Mouse (Mus musculus): ENCODE results near the gene Cdpf1. TPM values are rescaled to one million over a fixed set of nuclear protein-coding genes. Genes with fewer than 3 reads are reported as not detected.

The Cdpf1 gene
- polyA plus RNA-seq, 1 experiment = 27.4 TPM

- Histone ChIP-seq H3K36me3 (ENCODE audit: control insufficient read depth, insufficient read depth, low read length) (peaks cover 7% of the 10 kb centered on the region; the same call in 1 of the 2 replicates), H3K27me3 (ENCODE audit: control insufficient read depth, insufficient read depth, low read length) (no peaks in the 10 kb centered on the region), H3K4me3 (ENCODE audit: low read depth, low read length) (no peak overlapping the region), H3K4me1 (ENCODE audit: control insufficient read depth, insufficient read depth, insufficient read length, low read length) (peaks cover 3% of the 10 kb centered on the region; the same call in 1 of the 2 replicates), H3K27ac (ENCODE audit: insufficient read depth, low read depth, low read length) (no peak overlapping the region)
- 76% methylated on average over 8 of the region's 8 CpGs for WGBS
- no peak for TF ChIP-seq POLR2A (IDR thresholded peaks at IDR 0.05; ENCODE audit: low read depth, low read length)
- no peak for TF ChIP-seq CTCF (IDR thresholded peaks at IDR 0.05; ENCODE audit: extremely low read depth, insufficient read length, insufficient replicate concordance, low read depth, low read length)
Measured at GRCm38 (mm10) chr15:85808434-85808833, 3.1 kb downstream of the Cdpf1 start.

DNA sequence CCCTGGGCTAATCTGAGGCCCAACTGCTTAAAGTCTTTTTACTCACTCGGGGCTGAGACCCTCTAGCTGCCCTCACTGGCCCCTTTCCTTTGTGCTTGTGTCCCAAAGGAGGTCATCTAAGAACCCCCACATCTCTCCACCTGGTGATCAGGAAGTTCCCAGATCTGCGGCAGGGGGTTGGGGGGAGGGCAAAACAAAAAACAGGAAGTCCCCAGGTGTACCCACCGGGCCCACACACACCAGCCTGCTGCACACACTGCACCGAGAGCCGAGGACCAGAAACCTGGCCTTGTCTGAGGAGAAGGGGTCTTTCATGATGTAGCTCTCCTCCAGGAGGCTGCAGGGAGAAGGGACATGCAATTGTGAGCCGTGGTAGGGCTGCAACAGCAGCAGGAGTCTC lies 3.5 kb downstream of the Cdpf1 start:
- no peak overlapping the region for H3K27ac ChIP-seq (ENCODE audit: insufficient read depth, low read depth, low read length)
- TF ChIP-seq CTCF (IDR thresholded peaks at IDR 0.05; ENCODE audit: extremely low read depth, insufficient read length, insufficient replicate concordance, low read depth, low read length) (no peak), POLR2A (IDR thresholded peaks at IDR 0.05; ENCODE audit: low read depth, low read length) (no peak)
- 79% methylated on average over 6 of the region's 6 CpGs for WGBS
- H3K4me3 ChIP-seq (ENCODE audit: low read depth, low read length) = no peak overlapping the region
- H3K36me3 ChIP-seq (ENCODE audit: control insufficient read depth, insufficient read depth, low read length) = peaks cover 9% of the 10 kb centered on the region; the same call in 1 of the 2 replicates
- no peaks in the 10 kb centered on the region for H3K4me1 ChIP-seq (ENCODE audit: control insufficient read depth, insufficient read depth, insufficient read length, low read length)
- no peaks in the 10 kb centered on the region for H3K27me3 ChIP-seq (ENCODE audit: control insufficient read depth, insufficient read depth, low read length)

DNA sequence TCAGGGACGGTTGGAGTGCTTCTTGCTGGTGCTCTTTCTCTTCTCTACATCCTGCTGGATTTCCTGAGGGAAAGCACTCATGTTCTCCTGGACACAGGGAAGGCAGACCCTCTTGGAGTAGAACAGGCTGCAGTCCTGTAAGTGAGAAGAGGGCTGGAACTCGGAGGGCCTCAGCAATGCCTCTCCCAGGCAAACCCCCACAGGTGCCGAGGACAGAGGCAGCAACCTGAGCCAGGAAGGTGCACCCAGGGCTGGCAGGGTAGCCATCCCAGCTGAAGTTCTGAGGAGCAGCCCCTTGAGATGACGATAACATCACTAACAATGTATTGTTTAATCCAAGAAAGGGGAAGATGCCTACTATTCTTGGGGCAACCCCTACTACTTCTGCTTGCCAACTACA lies 4.1 kb downstream of the Cdpf1 start:
- TF ChIP-seq POLR2A (IDR thresholded peaks at IDR 0.05; ENCODE audit: low read depth, low read length) (no peak), CTCF (IDR thresholded peaks at IDR 0.05; ENCODE audit: extremely low read depth, insufficient read length, insufficient replicate concordance, low read depth, low read length) (no peak)
- 86% methylated on average over 4 of the region's 4 CpGs for WGBS
- no peak overlapping the region for H3K27ac ChIP-seq (ENCODE audit: insufficient read depth, low read depth, low read length)
- no peaks in the 10 kb centered on the region for H3K4me1 ChIP-seq (ENCODE audit: control insufficient read depth, insufficient read depth, insufficient read length, low read length)
- no peaks in the 10 kb centered on the region for H3K27me3 ChIP-seq (ENCODE audit: control insufficient read depth, insufficient read depth, low read length)
- peaks cover 11% of the 10 kb centered on the region for H3K36me3 ChIP-seq (ENCODE audit: control insufficient read depth, insufficient read depth, low read length)
- H3K4me3 ChIP-seq (ENCODE audit: low read depth, low read length) = no peak overlapping the region

GRCm38 (mm10) chr15:85806886-85807285 lies 4.6 kb downstream of the Cdpf1 start:
- no peaks in the 10 kb centered on the region for H3K4me1 ChIP-seq (ENCODE audit: control insufficient read depth, insufficient read depth, insufficient read length, low read length)
- peaks cover 13% of the 10 kb centered on the region for H3K36me3 ChIP-seq (ENCODE audit: control insufficient read depth, insufficient read depth, low read length)
- WGBS = 70% methylated on average over 4 of the region's 4 CpGs
- H3K27ac ChIP-seq (ENCODE audit: insufficient read depth, low read depth, low read length) = no peak overlapping the region
- TF ChIP-seq CTCF (IDR thresholded peaks at IDR 0.05; ENCODE audit: extremely low read depth, insufficient read length, insufficient replicate concordance, low read depth, low read length) (no peak), POLR2A (IDR thresholded peaks at IDR 0.05; ENCODE audit: low read depth, low read length) (no peak)
- no peaks in the 10 kb centered on the region for H3K27me3 ChIP-seq (ENCODE audit: control insufficient read depth, insufficient read depth, low read length)
- H3K4me3 ChIP-seq (ENCODE audit: low read depth, low read length) = no peak overlapping the region

GRCm38 (mm10) chr15:85802931-85803330 lies 8.6 kb downstream of the Cdpf1 start:
- no peaks in the 10 kb centered on the region for H3K4me1 ChIP-seq (ENCODE audit: control insufficient read depth, insufficient read depth, insufficient read length, low read length)
- H3K27ac ChIP-seq (ENCODE audit: insufficient read depth, low read depth, low read length) = no peak overlapping the region
- TF ChIP-seq CTCF (IDR thresholded peaks at IDR 0.05; ENCODE audit: extremely low read depth, insufficient read length, insufficient replicate concordance, low read depth, low read length) (no peak), POLR2A (IDR thresholded peaks at IDR 0.05; ENCODE audit: low read depth, low read length) (no peak)
- no peaks in the 10 kb centered on the region for H3K27me3 ChIP-seq (ENCODE audit: control insufficient read depth, insufficient read depth, low read length)
- peaks cover 35% of the 10 kb centered on the region for H3K36me3 ChIP-seq (ENCODE audit: control insufficient read depth, insufficient read depth, low read length)
- no peak overlapping the region for H3K4me3 ChIP-seq (ENCODE audit: low read depth, low read length)
- 88% methylated on average over 2 of the region's 2 CpGs for WGBS

- H3K4me1 ChIP-seq (ENCODE audit: control insufficient read depth, insufficient read depth, insufficient read length, low read length) = no peaks in the 10 kb centered on the region
- no peaks in the 10 kb centered on the region for H3K27me3 ChIP-seq (ENCODE audit: control insufficient read depth, insufficient read depth, low read length)
- no peak overlapping the region for H3K27ac ChIP-seq (ENCODE audit: insufficient read depth, low read depth, low read length)
- H3K36me3 ChIP-seq (ENCODE audit: control insufficient read depth, insufficient read depth, low read length) = peaks cover 45% of the 10 kb centered on the region
- H3K4me3 ChIP-seq (ENCODE audit: low read depth, low read length) = no peak overlapping the region
- no peak for TF ChIP-seq CTCF (IDR thresholded peaks at IDR 0.05; ENCODE audit: extremely low read depth, insufficient read length, insufficient replicate concordance, low read depth, low read length)
- TF ChIP-seq POLR2A (IDR thresholded peaks at IDR 0.05; ENCODE audit: low read depth, low read length) = no peak
- 96% methylated on average over 8 of the region's 8 CpGs for WGBS
Measured at GRCm38 (mm10) chr15:85798676-85799075, 12.8 kb downstream of the Cdpf1 start.

DNA sequence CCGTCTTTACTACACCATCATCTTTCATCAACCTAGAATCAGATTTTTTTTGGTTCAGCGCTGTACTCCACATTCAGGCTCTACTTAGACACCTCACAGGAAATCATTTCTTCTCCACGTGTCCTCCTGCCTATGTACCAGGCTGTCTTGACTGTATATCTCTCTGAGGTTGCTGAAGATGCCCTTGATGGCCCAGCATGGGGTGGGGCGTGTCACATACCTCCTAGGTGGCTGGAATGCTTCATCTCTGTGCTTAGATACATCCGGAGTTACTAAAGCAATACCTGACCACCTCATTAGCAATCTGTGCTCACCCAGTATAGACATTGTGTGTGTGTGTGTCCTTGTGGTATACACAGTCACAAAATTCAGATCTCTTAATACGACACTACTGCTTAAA lies 16.0 kb downstream of the Cdpf1 start:
- peaks cover 3% of the 10 kb centered on the region; the same call in 1 of the 2 replicates for H3K4me1 ChIP-seq (ENCODE audit: control insufficient read depth, insufficient read depth, insufficient read length, low read length)
- 81% methylated on average over 6 of the region's 6 CpGs for WGBS
- no peak overlapping the region for H3K4me3 ChIP-seq (ENCODE audit: low read depth, low read length)
- no peak for TF ChIP-seq POLR2A (IDR thresholded peaks at IDR 0.05; ENCODE audit: low read depth, low read length)
- no peak for TF ChIP-seq CTCF (IDR thresholded peaks at IDR 0.05; ENCODE audit: extremely low read depth, insufficient read length, insufficient replicate concordance, low read depth, low read length)
- no peak overlapping the region for H3K27ac ChIP-seq (ENCODE audit: insufficient read depth, low read depth, low read length)
- H3K36me3 ChIP-seq (ENCODE audit: control insufficient read depth, insufficient read depth, low read length) = peaks cover 47% of the 10 kb centered on the region
- no peaks in the 10 kb centered on the region for H3K27me3 ChIP-seq (ENCODE audit: control insufficient read depth, insufficient read depth, low read length)
